Mouse (Mus musculus) retina, postnatal 7 days (tissue): ENCODE results near the gene Lrp8.

Experiments used
- DNase-seq: peaks from one replicate; pipeline ENCODE4 v3.0.0-alpha.2; 2012; ENCODE audit warnings: low read depth, low spot score

Lrp8 gene

GRCm38 (mm10) chr4:107844971-107845370 is 42.9 kb downstream of the Lrp8 start:
- peak; percentile 54 for DNase-seq

- DNase-seq: no peak
These were observed 44.7 kb downstream of the Lrp8 start for GRCm38 (mm10) chr4:107846795-107847194.

- no peak for DNase-seq
These were observed 46.5 kb downstream of the Lrp8 start for GRCm38 (mm10) chr4:107848546-107848945.

GRCm38 (mm10) chr4:107849621-107850020 is 47.6 kb downstream of the Lrp8 start:
- DNase-seq: no peak

- no peak for DNase-seq
These were observed 48.0 kb downstream of the Lrp8 start for GRCm38 (mm10) chr4:107850091-107850490.

GRCm38 (mm10) chr4:107853333-107853732 is 51.3 kb downstream of the Lrp8 start:
- DNase-seq: no peak

- no peak for DNase-seq
These were observed 51.8 kb downstream of the Lrp8 start for GRCm38 (mm10) chr4:107853836-107854235.

GRCm38 (mm10) chr4:107856958-107857686 is 55.1 kb downstream of the Lrp8 start:
- no peak for DNase-seq

GRCm38 (mm10) chr4:107858995-107859394 is 56.9 kb downstream of the Lrp8 start:
- DNase-seq: no peak

- DNase-seq: no peak
These were observed 62.8 kb downstream of the Lrp8 start for GRCm38 (mm10) chr4:107864866-107865265.

GRCm38 (mm10) chr4:107879254-107880050 is 77.4 kb downstream of the Lrp8 start, which contains the start of gene Magoh:
Gene Magoh, plus strand, starts transcription at chr4:107879755.
- DNase-seq: peak; percentile 92

- DNase-seq: no peak
These were observed 79.6 kb downstream of the Lrp8 start for GRCm38 (mm10) chr4:107881631-107882030.

GRCm38 (mm10) chr4:107886371-107886770 is 84.3 kb downstream of the Lrp8 start:
- DNase-seq: no peak

GRCm38 (mm10) chr4:107889385-107889730 is 87.3 kb downstream of the Lrp8 start:
- no peak for DNase-seq

GRCm38 (mm10) chr4:107889731-107890432 is 87.8 kb downstream of the Lrp8 start, which contains the start of gene 0610037L13Rik:
Gene 0610037L13Rik, plus strand, starts transcription at chr4:107889813.
- peak; percentile 88 for DNase-seq

GRCm38 (mm10) chr4:107892663-107893062 is 90.6 kb downstream of the Lrp8 start:
- DNase-seq: no peak

- no peak for DNase-seq
These were observed 97.3 kb downstream of the Lrp8 start for GRCm38 (mm10) chr4:107899211-107899927.

- no peak for DNase-seq
These were observed 98.1 kb downstream of the Lrp8 start for GRCm38 (mm10) chr4:107900206-107900605.

- DNase-seq: no peak
These were observed 102.2 kb downstream of the Lrp8 start for GRCm38 (mm10) chr4:107904252-107904651.

- no peak for DNase-seq
These were observed 104.5 kb downstream of the Lrp8 start for GRCm38 (mm10) chr4:107906561-107906960.

GRCm38 (mm10) chr4:107910020-107910419 is 108.0 kb downstream of the Lrp8 start:
- DNase-seq: no peak

GRCm38 (mm10) chr4:107920336-107920735 is 118.3 kb downstream of the Lrp8 start:
- no peak for DNase-seq
